Mouse (Mus musculus): Measurements from ENCODE around the gene Col28a1. TPM values are rescaled to one million over a fixed set of nuclear protein-coding genes. Genes with fewer than 3 reads are reported as not detected.

The Col28a1 gene
- polyA plus RNA-seq, 1 experiment from 2014 or later: 0.14 TPM

DNA sequence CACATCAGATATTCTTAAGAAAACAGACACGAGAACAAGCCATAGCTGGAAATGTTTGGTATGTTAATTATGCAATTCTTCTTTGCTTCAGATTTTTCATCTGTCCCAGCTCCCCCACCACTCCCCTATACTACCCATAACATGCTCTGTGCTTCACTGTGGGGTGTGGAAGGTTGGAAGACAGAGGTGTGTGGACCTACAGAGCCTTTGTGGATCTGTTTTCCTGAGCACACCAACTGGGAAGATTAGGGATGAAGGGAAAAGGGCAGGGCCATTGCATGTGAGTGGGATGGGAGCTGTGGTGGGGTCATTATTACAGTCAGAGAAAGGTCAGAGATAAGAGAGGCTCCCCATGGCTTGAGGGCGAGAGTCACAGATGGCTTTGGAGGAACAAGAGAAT is 240.2 kb downstream of the Col28a1 start:
- ATAC-seq (ENCODE audit: low FRiP score): no peak
- 48% methylated on average over 2 of the region's 2 CpGs for WGBS

DNA sequence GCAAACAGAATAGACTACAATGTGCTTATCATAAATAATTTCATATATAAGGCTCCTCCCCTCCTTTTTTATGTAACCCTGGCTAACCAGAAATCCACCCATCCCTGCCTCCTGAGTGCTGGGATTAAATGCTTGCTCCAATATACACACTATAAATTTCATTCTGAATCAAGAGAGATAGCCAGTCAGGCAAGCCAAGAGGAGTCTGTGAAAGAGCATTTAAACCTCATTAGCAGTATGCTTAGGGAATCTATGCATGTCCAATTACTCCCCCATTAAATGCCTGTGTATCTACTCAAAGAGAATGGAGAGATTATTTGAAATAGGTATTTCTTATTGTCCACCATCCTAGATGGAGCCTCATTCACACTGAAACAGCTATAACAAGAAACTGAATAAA is 240.6 kb downstream of the Col28a1 start:
- DNase-seq (ENCODE audit: low spot score) (no peak), ATAC-seq (ENCODE audit: low FRiP score) (no peak)
- H3K9ac ChIP-seq (ENCODE audit: low read depth, low read length): no peak overlapping the region

More for the DNA sequence above, 240.2 kb downstream of the Col28a1 start:
- H3K4me1 ChIP-seq (replicated peaks; ENCODE audit: control insufficient read depth, insufficient read depth, low read length): no peaks in the 10 kb centered on the region
- H3K36me3 ChIP-seq (ENCODE audit: control insufficient read depth, insufficient read depth, low read length): no peaks in the 10 kb centered on the region
- no peak for DNase-seq (ENCODE audit: low spot score)
- no peak overlapping the region for H3K4me2 ChIP-seq (replicated peaks; ENCODE audit: low read depth, low read length)
- H3K9ac ChIP-seq (ENCODE audit: low read depth, low read length): no peak overlapping the region
- H3K4me3 ChIP-seq (ENCODE audit: low read depth, low read length): no peak overlapping the region
- no peaks in the 10 kb centered on the region for H3K9me3 ChIP-seq (ENCODE audit: control insufficient read depth, low read length)
- H3K27ac ChIP-seq (ENCODE audit: low read depth, low read length): no peak overlapping the region
- H3K27me3 ChIP-seq (ENCODE audit: control insufficient read depth, insufficient read depth, low read length): no peaks in the 10 kb centered on the region

More for the DNA sequence above, 240.6 kb downstream of the Col28a1 start:
- no peaks in the 10 kb centered on the region for H3K27me3 ChIP-seq (ENCODE audit: control insufficient read depth, insufficient read depth, low read length)
- H3K4me1 ChIP-seq (replicated peaks; ENCODE audit: control insufficient read depth, insufficient read depth, low read length): no peaks in the 10 kb centered on the region
- no peak overlapping the region for H3K4me3 ChIP-seq (ENCODE audit: low read depth, low read length)
- H3K9me3 ChIP-seq (ENCODE audit: control insufficient read depth, low read length): no peaks in the 10 kb centered on the region
- no peak overlapping the region for H3K27ac ChIP-seq (ENCODE audit: low read depth, low read length)
- no peaks in the 10 kb centered on the region for H3K36me3 ChIP-seq (ENCODE audit: control insufficient read depth, insufficient read depth, low read length)
- H3K4me2 ChIP-seq (replicated peaks; ENCODE audit: low read depth, low read length): no peak overlapping the region

Other genes with a start within 250 kb of the Col28a1 start
- 26.2 and 30.0 TPM in 2 replicates for gene Mios, start 16.6 kb upstream of the Col28a1 start, polyA plus RNA-seq (2014; fragmentation: Nextera tagmentation; extraction: Ambion mirVana)
- 160 and 178 TPM in 2 replicates for gene Rpa3, start 66.6 kb upstream of the Col28a1 start, polyA plus RNA-seq (2014; fragmentation: Nextera tagmentation; extraction: Ambion mirVana)
- 26.2 and 28.8 TPM in 2 replicates for gene Umad1, start 66.7 kb upstream of the Col28a1 start, polyA plus RNA-seq (2014; fragmentation: Nextera tagmentation; extraction: Ambion mirVana)
- 14.5 and 21.9 TPM in 2 replicates for gene Gm45062, start 66.8 kb upstream of the Col28a1 start, polyA plus RNA-seq (2014; fragmentation: Nextera tagmentation; extraction: Ambion mirVana)

All from hindbrain, embryonic 11.5 days (tissue).